Mouse (Mus musculus): ENCODE measurements around the gene Wnt2.

- no peak for TF ChIP-seq POLR2A (IDR thresholded peaks at IDR 0.05; ENCODE audit: borderline replicate concordance, extremely low read depth, insufficient read depth, insufficient read length, poor library complexity, severe bottlenecking)
- no peak for TF ChIP-seq CTCF (IDR thresholded peaks at IDR 0.05; ENCODE audit: borderline replicate concordance, extremely low read depth, insufficient read depth, insufficient read length)
These were observed 21.3 kb upstream of the Wnt2 start for GRCm38 (mm10) chr6:18051702-18052101.

Data from brain, embryonic 14.5 days (tissue).